Mouse (Mus musculus) MN1 (cell line): ENCODE measurements at regions not wholly inside any gene's neighbourhood (a gene's known extent, or its start where the extent isn't known, plus 50 kb on each side); places are given as distances from the start of the nearest gene placed in this dataset.

ENCODE experiments used
- DNase-seq: peaks from one replicate; pipeline ENCODE4 v3.0.0-alpha.2; 2016; ENCODE audit warnings: low spot score

DNA sequence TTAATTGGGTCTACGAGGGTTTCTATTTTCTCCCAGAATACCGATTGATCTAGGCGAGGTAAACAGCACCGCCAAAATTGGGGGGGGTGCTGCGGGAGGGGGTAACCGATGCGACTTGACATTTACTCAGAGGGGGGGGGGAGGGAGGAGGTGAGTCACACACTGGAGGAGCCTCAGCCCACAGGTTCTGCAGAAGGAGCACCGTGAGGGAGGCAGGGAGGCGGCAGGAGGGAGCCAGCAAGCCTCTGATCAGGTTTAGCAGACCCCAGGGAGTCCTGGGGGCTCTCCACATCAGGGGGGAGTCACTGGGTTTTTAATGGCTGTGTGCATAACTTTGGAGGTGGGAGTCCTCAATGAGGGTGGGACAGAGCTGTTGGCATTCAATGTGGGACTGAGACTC is 51.3 kb upstream of the Ier5l start:
- DNase-seq = no peak

DNA sequence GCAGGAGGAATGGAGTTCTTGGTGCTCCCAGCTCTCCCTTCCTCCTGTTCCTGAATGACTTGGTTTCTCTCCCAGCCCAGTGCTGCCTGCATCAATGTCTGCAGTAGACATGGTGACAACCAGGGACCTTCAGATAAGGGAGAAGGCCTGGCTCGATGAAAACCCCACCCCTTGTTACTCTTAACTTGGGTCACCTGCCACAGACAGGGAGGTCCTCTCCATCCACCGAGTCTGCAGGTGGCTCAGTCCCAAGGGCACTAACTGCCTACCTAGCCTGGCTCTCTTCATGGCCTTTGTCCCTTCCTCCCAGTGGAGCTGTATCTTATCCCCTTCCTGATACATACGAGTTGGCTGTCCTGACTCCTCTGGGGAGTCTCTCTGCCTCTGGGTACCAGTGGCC is 51.8 kb upstream of the Ier5l start:
- DNase-seq = no peak

DNA sequence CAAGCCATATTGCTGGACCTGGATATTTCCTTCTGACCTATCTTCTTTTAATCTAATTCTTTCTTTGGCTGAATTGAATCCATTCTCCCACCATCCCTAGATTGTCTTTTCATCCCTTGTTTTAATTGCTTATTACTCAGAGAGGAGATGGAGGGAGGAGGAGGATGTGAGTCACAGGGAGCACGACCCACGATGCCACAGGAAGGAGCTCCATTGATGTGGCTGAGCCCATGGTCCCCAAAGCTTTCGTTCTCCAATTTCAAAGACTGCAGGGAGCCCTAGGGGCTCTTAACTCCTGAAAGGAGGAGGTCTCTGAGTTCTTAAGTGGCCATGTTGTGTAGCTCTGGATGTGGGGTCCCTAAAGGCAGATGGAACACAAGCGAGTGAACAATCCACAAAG is 53.5 kb upstream of the Ier5l start:
- no peak for DNase-seq

DNA sequence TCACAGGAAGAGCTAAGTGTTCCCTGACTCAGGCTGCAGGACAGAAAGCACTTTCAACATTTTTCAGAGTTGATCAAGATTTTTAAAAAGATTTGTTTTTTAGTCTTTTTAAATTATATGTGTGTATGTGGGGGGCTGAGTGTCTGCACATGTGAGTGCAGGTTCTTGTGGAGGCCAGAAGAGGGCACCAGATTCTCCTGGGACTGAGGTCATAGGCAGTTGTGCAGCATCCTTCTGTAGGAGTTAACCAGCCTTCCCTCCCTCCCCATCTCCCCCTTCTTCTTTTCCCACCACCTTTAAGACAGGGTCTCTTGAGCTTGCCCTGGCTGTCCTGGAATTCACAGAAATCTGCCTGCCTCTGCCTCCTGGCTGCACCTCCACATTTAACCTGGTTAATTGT is 58.9 kb upstream of the Ier5l start:
- DNase-seq = no peak

DNA sequence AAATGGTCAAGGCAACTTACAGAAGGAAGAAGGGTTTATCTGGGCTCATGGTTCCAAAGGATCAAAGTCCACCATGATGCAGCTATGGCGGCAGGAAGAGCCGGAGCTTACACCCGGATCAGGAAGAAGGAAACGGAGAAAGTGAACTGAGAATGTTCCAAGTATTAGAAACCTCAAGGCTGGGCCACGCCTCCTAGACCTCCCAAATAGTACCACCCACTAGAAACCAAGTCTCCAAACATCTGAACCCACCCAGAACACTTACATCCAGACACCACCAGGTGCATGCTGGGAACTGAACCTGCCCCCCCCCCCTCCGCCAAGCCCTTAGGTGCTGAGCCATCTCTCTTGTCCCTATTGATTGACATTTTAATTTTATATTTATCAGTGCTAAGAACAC is 59.3 kb upstream of the Ier5l start:
- DNase-seq = no peak

DNA sequence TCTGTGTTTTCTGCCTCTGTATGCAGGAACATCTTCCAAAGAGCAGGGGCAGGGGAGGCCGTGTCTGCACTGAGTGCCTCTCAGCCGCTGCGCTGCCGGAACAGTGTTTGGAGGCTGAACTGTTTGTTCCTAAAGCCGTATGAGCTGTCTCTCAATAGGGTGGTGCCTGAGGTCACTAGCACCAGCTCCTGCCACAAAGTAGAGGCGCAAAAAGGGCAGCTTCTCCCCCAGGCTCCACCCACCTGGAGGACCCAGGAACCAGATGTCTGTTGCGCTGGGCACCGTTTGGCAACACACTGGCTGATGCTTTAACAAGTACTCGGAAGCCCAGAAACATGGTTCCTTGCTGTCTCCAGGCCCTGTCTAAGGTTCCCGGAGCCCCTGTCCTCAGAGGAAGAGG is 60.4 kb upstream of the Cstad start:
- DNase-seq = no peak

DNA sequence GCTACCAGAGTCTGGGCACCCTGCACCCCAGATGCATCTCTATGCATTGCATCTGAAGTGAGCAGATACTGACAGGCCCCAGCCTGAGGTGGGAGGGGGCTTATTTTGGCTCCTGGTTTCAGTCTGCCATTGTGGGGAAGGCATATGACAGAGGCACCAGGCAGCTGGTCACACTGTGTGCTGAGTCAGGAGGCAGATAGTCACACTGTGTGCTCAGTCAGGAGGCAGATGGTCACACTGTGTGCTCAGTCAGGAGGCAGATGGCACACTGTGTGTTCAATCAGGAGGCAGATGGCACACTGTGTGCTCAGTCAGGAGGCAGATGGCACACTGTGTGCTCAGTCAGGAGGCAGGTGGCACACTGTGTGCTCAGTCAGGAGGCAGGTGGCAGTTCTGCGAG is 55.5 kb upstream of the Cstad start:
- DNase-seq = no peak

DNA sequence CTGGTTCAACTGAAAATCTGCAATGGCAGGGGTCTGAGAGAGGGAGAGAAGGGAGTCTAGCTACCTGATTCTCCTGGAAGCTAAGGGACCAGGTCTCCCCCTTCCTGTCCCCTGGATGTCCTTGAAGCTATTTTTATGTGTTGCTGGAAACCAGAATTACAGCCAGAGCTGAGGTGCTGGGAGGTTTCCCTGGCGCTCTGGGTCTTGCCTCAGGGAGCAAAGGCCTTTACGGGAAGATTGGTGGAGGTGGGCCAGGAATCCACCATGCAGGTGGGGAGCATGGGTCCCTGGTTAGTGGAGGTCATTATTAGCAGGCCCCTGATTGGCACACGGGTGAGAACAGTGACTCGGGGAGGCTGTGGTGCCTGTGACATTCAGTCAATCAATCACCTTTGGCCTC is 53.3 kb upstream of the Cstad start:
- DNase-seq = no peak

DNA sequence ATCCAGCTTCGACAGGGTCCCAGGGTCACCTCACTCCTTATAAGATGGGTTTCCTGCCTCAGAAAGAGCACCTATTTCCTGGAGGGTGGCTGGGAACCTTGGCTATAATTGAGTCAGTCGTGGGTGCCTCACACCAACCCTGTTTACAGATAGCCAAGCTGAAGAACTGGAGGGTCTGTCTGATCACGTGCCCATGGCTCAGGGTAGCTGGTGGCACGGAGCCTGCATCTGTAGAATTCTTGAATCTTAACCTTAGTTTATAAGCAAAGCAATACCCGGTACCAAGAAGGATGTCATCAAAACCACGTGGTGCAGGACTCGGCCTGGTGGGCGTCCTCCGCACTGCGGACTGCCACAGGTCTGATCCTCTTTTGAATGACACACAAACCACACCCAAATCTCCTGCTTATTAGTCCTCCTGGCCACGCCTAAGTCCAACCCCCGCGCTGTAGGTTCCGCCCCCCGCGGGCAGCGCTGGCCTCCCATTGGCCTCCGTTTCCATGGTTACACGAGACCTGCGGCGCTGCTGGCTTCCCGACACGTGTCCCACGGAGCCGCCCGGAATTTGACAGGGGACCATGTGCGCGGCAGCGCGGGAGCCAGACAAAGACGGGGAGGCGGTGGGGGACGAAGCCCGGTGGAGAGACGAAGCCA is 49.9 kb upstream of the Cstad start:
- DNase-seq = peak; percentile 83
